Mouse (Mus musculus) adrenal gland, adult 10 weeks (tissue): ENCODE measurements around the gene Tfb1m. TPM values are rescaled to one million over a fixed set of nuclear protein-coding genes. Genes with fewer than 3 reads are reported as not detected.

ENCODE experiments used
- polyA plus RNA-seq: library from polyadenylated mRNA; stranded (reverse); fragments of 350-450 nt; fragmentation: Illumina TruSeq; extraction: RNeasy Lipid Tissue Mini Kit (QIAGEN cat#74804); gene quantifications from one replicate; pipeline ENCODE4 v1.2.3, GENCODE M21; 2014; ENCODE audit warnings: low read depth, low replicate concordance

The Tfb1m gene
- 14.7 TPM for polyA plus RNA-seq

DNA sequence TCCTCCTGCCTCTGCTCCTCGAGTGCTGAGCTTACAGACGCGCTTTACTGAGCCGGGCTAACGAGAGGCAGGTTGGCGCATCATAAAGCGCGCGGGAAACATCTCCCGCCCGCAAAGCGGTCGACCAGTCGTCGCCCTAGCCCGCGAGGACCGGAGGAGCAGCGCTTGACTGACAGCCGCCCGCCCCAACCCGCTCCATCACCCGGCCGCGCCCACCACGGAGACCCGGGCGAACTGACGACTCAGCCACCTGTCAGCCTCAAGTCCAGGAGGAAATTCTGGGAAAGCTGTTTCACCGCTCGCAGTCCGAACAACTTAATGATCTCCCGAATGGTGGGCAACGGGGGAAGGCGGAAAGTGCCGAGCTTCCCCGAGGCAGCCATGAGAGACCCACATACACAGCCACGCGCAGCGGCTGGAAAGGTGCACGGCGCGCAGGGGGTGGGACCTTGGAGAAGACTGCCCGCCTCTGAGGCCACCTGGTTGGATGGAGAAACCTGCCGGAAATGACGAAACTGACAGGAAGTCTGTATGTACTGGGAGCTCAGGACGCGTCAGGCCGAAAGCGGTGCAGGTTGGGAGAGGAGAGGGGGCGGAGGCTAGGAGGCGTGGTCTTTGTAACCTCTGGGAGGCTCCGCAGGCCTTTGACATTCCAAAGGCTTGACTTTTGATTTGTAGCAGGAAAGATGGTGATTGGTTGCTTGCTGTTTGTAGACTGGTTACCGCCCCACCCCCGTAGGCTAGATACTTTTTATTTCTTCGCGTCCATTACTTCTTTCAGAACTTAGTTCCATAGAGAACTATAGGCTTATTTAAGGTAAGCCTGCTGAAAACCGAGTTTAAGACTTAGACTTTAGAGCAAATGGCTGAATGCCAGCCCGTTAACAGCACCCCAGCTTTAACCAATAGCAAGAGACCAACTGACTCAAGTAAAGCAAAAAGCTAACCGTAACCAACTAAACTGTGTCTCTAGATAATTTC, at the start of gene Tfb1m:
Tfb1m (minus strand) TSS at position 451 of the 981 bp plus-strand sequence.

DNA sequence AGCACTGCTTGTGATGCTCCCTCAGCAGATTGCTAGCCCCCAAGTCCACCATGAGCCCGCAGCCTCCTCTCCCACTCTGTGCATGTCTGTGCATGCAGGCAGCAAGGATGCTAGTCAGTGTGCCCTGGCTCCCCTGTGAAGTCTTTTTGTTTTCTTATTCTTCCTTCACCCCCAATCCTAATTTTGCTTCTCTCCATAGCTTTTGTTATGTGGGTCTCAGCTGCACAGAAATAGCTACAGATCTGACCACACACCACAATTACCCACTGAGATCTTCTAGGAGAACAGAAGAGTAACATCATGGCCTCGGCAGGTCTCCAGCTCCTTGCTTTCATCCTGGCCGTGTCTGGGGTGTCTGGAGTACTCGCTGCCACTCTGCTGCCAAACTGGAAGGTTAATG, 25.3 kb downstream of the Tfb1m start, which contains the start of gene Cldn20:
Cldn20 (plus strand) TSS at position 301 of the 400 bp plus-strand sequence.

Other genes with a start within 250 kb of the Tfb1m start
- gene Tiam2, start 231.2 kb downstream of the Tfb1m start, polyA plus RNA-seq = 21.8 TPM
- not detected for gene Cldn20, start 25.2 kb downstream of the Tfb1m start, polyA plus RNA-seq
- not detected for gene Nox3, start 138.5 kb upstream of the Tfb1m start, polyA plus RNA-seq